7 mouse cellular contexts compared by ENCODE assay signal in the genomic region with DNA sequence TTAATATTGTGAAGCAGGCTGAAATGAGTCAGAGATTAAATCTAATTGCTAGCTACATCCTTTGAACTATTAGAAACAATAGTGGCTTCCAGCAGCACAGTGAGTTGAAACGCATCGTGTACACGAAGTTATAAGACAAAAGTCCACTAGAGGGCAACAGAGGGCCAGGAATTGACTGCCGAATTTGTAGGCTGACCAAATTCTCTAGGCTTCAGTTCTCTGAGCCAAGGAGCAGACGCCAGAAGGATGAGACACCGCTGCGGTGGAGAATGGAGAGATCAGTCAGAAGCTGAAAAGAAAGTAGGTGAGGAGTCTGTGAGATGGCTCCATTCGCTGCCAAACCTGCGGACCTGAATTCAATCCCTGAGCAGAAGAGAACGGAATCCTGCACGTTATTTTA. TPM values are rescaled to one million over a fixed set of nuclear protein-coding genes. Genes with fewer than 3 reads are reported as not detected.
DNase-seq lines count a peak whose midpoint lies in the region; ATAC-seq lines count a peak whose summit lies in the region.

No protein-coding gene starts in this region.

- H3K27me3 ChIP-seq in forebrain, embryonic 16.5 days (replicated peaks; ENCODE audit: control insufficient read depth, insufficient read depth, low read length): peaks cover 7% of the 10 kb centered on the region; the same call in 1 of the 2 replicates
- H3K27me3 ChIP-seq in hindbrain, embryonic 14.5 days (ENCODE audit: control insufficient read depth, insufficient read depth, low read length): no peaks in the 10 kb centered on the region

- 8% methylated on average over 11 of the region's 11 CpGs for WGBS in forebrain, embryonic 16.5 days
- WGBS in hindbrain, embryonic 14.5 days: 13% methylated on average over 11 of the region's 11 CpGs

- peak overlapping the region; percentile 18 for H3K4me3 ChIP-seq in forebrain, embryonic 16.5 days (replicated peaks; ENCODE audit: low read length)
- no peak overlapping the region for H3K4me3 ChIP-seq in hindbrain, embryonic 14.5 days (replicated peaks; ENCODE audit: low read length)

- no peak overlapping the region for H3K27ac ChIP-seq in forebrain, embryonic 16.5 days (ENCODE audit: low read length)
- no peak overlapping the region for H3K27ac ChIP-seq in hindbrain, embryonic 14.5 days

- ATAC-seq in forebrain, embryonic 16.5 days: peak; percentile 86
- ATAC-seq in hindbrain, embryonic 14.5 days (ENCODE audit: low FRiP score): peak; percentile 81

- H3K4me1 ChIP-seq in forebrain, embryonic 16.5 days (replicated peaks; ENCODE audit: control insufficient read depth, insufficient read depth, low read length): peaks cover 9% of the 10 kb centered on the region; the same call in 1 of the 2 replicates
- peaks cover 6% of the 10 kb centered on the region; the same call in 1 of the 2 replicates for H3K4me1 ChIP-seq in hindbrain, embryonic 14.5 days (replicated peaks; ENCODE audit: control insufficient read depth, insufficient read depth, low read length)

- DNase-seq in WW6 (ENCODE audit: low read depth, low spot score): peak; percentile 26
- peak; percentile 77 for DNase-seq in cerebellum, adult 11-12 months
- peak; percentile 99 for DNase-seq in hindbrain, embryonic 14.5 days (ENCODE audit: low spot score)
- DNase-seq in layer of hippocampus, postnatal 14 days (ENCODE audit: low spot score in 2 of 2): peak; percentile 51 to 83
- DNase-seq in lung, postnatal 10 days: peak; percentile 80
- peak; percentile 82 for DNase-seq in retina, postnatal 7 days (ENCODE audit: low read depth, low spot score)

- no peaks in the 10 kb centered on the region for H3K9me3 ChIP-seq in forebrain, embryonic 16.5 days (ENCODE audit: control insufficient read depth, low read length)
- H3K9me3 ChIP-seq in hindbrain, embryonic 14.5 days (ENCODE audit: control insufficient read depth, low read length): no peaks in the 10 kb centered on the region

- peak overlapping the region; percentile 41; the same call in 1 of the 2 replicates for H3K9ac ChIP-seq in forebrain, embryonic 16.5 days (replicated peaks; ENCODE audit: low read depth, low read length)
- H3K9ac ChIP-seq in hindbrain, embryonic 14.5 days: peak overlapping the region; percentile 28; the same call in 1 of the 2 replicates

- no peaks in the 10 kb centered on the region for H3K36me3 ChIP-seq in forebrain, embryonic 16.5 days (ENCODE audit: control insufficient read depth, insufficient read depth)
- H3K36me3 ChIP-seq in hindbrain, embryonic 14.5 days (replicated peaks; ENCODE audit: control insufficient read depth, insufficient read depth): no peaks in the 10 kb centered on the region

- H3K4me2 ChIP-seq in forebrain, embryonic 16.5 days (ENCODE audit: low read length): peak overlapping the region; percentile 49
- H3K4me2 ChIP-seq in hindbrain, embryonic 14.5 days (replicated peaks): peak overlapping the region; percentile 43

RNA-seq across cellular contexts. Expression of gene Sypl, which starts 43.6 kb away (rescaled TPM):
- 37.8 and 47.8 TPM in 2 replicates for polyA plus RNA-seq in forebrain, embryonic 16.5 days (2015; fragmentation: Nextera tagmentation; extraction: Ambion mirVana)
- 50.1 and 50.7 TPM in 2 replicates for polyA plus RNA-seq in hindbrain, embryonic 14.5 days (2014; fragmentation: Nextera tagmentation; extraction: Ambion mirVana)
- total RNA-seq in layer of hippocampus, postnatal 14 days (2021): 10 to 100 TPM; 37.2 to 41.0 TPM

Comparison
In these comparisons a context has a peak if more than half of its experiments do, and no peak if none do; other contexts are left out.
1. DNase-seq: peak in every context shown above with its lines; median percentile 99 in hindbrain, embryonic 14.5 days; 82 in retina, postnatal 7 days; 80 in lung, postnatal 10 days; 77 in cerebellum, adult 11-12 months; 67 in layer of hippocampus, postnatal 14 days; 26 in WW6.